ENCODE assay signal across 26 mouse cellular contexts in genomic region chr9:47441155-47441554, GRCm38 (mm10).
"Had no signal": no experiment of that assay in that cellular context is flagged by ENCODE, and none has a peak within 500 bp of the region (broad histone marks: within the 10 kb centered on the region; RNA-seq: fewer than 3 reads in every experiment).

No protein-coding gene starts in this region.

- H3K27me3 ChIP-seq: liver, embryonic 13.5 days; lung, embryonic 15.5 days; megakaryocyte, embryonic 14.5 days; midbrain, embryonic 15.5 days; neural tube, embryonic 12.5 days had no signal

- H3K4me1 ChIP-seq: liver, embryonic 12.5 days; liver, embryonic 13.5 days; liver, embryonic 15.5 days; megakaryocyte, embryonic 14.5 days had no signal

- H3K9ac ChIP-seq: limb, embryonic 12.5 days; limb, embryonic 13.5 days; limb, embryonic 15.5 days; liver, embryonic 12.5 days; liver, embryonic 13.5 days; liver, embryonic 14.5 days; liver, embryonic 15.5 days; liver, postnatal 0 days; lung, embryonic 14.5 days; lung, embryonic 15.5 days; midbrain, embryonic 12.5 days; midbrain, embryonic 13.5 days; midbrain, embryonic 15.5 days; neural tube, embryonic 12.5 days had no signal

- H3K4me2 ChIP-seq: limb, embryonic 12.5 days; limb, embryonic 15.5 days; liver, embryonic 11.5 days; liver, embryonic 12.5 days; liver, embryonic 13.5 days; liver, embryonic 15.5 days; lung, embryonic 14.5 days; lung, embryonic 15.5 days; midbrain, embryonic 12.5 days; midbrain, embryonic 13.5 days; neural tube, embryonic 12.5 days had no signal

- H3K4me3 ChIP-seq: limb, embryonic 10.5 days; limb, embryonic 12.5 days; limb, embryonic 13.5 days; limb, embryonic 15.5 days; liver, embryonic 12.5 days; liver, embryonic 13.5 days; liver, embryonic 15.5 days; lung, embryonic 15.5 days; megakaryocyte, embryonic 14.5 days; midbrain, embryonic 10.5 days; midbrain, embryonic 12.5 days; midbrain, embryonic 13.5 days; midbrain, embryonic 15.5 days; myocyte; neural tube, embryonic 12.5 days had no signal

- H3K36me3 ChIP-seq: limb, embryonic 10.5 days; limb, embryonic 12.5 days; limb, embryonic 13.5 days; limb, embryonic 15.5 days; liver, embryonic 12.5 days; liver, embryonic 13.5 days; liver, embryonic 15.5 days; lung, embryonic 15.5 days; midbrain, embryonic 10.5 days; midbrain, embryonic 12.5 days; midbrain, embryonic 13.5 days; midbrain, embryonic 15.5 days; neural tube, embryonic 12.5 days had no signal

- H3K9me3 ChIP-seq: limb, embryonic 10.5 days; limb, embryonic 12.5 days; limb, embryonic 13.5 days; limb, embryonic 15.5 days; liver, embryonic 12.5 days; liver, embryonic 13.5 days; liver, embryonic 15.5 days; lung, embryonic 15.5 days; midbrain, embryonic 10.5 days; midbrain, embryonic 12.5 days; midbrain, embryonic 13.5 days; midbrain, embryonic 15.5 days; neural tube, embryonic 12.5 days had no signal

- DNase-seq: liver; liver, embryonic 13.5 days; liver, postnatal 0 days; lung, adult 18-20 months; lung, adult 2 months; lung, embryonic 14.5 days; lung, postnatal 36 days; midbrain, embryonic 14.5 days had no signal

- H3K27ac ChIP-seq: limb, embryonic 10.5 days; limb, embryonic 12.5 days; limb, embryonic 13.5 days; limb, embryonic 15.5 days; liver, embryonic 12.5 days; liver, embryonic 13.5 days; liver, embryonic 14.5 days; liver, embryonic 15.5 days; lung, embryonic 15.5 days; macrophage; midbrain, embryonic 12.5 days; midbrain, embryonic 13.5 days; neural tube, embryonic 12.5 days had no signal

- ATAC-seq: liver, embryonic 12.5 days; liver, postnatal 0 days; lung, postnatal 0 days; midbrain, embryonic 15.5 days had no signal
